Mouse (Mus musculus): Measurements from ENCODE around the gene Chrm3.

Chrm3 gene

DNA sequence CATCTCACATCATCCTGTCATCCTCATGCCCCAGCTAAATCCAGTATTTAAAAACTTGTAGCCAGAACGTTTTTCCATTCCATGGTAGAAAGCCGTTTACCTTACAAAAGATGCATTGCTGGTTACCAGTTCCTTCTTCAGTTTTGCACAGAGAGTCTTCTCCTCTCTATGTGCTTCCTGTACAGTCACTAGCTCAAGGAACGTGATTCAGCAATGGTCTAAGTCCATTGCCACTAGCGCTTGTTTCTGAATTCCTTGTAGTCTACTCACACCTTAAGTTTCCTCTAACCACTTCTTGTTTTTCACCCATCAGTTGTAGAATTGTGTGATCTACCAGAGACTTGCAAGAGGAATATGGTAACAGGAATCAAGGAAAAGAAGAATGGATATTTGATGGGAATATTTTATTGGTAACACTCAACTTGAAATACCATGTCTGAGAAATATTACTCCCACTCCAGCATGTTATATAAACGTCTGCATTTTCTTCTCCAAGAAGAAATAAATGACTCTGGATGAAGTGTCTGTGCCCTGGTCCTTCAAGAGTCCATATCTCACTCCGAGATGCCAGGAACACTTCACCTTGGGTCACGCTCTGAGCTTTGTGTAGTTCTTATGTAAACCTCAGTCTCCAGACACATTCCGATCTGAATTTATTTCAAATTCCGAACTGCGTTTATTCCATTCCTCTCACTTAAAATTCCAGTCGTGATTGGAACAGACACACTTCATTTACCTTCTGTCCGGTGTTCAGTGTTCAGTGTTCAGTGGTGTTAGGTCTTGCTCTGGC is 293.6 kb downstream of the Chrm3 start:
- peak in 1 of 2 experiments; percentile 24 for DNase-seq

DNA sequence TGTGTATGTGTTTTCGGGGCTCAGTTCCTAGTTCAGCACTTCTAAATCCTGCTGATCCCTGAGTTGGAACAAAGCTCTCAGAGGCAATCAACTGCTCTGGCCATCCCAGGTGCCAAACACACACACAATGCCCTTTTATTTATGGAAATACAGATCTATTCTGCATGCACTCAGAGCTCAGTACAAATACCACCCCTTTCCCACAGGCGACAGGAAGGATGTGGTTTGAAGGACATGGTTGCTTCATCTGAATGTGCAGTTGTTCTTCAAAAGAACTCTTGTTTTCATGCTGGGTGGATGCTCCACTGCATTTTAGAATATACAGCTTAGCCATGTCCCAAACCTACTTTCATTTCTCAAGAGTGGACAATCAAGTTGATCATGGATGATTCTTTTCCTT is 294.9 kb downstream of the Chrm3 start:
- DNase-seq, result no peak

DNA sequence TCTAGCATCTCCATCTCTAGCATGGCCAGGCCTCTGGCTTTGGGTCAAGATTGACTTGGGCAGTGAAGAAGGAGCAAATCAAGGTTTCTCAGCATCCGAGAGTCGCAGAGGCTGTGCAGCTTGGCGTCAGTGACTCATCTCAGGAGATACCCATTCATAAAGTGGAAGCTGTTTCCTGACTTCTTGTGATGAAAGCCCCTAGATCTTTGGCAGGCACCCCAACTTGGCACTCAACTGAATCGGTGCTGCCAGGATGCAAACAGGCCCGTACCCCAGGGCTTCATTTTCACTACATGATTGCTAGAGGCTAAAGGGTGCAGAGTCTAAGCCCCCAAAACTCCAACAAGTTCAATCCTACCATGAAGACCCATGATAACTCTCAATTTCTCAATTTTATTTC is 298.0 kb downstream of the Chrm3 start:
- DNase-seq, result peak; percentile 13 to 30

DNA sequence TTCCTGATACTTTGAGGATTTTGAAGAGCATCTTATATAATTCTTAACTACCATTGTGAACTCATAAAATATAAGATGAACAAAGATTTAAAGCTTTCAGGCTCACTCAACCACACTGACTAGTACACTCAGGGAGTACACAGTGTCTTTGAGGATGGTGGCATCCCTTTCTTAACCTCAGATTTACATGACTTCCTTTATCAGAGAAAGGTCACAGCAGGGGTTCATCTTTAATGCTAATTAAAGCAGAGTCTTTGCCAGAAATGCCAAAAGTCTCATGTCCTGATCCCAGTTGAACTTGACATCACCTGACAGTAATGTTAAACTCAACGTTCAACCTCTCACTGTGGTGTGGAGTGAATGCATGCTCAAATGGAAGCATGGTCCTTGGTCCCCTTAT is 301.7 kb downstream of the Chrm3 start:
- DNase-seq, result no peak

DNA sequence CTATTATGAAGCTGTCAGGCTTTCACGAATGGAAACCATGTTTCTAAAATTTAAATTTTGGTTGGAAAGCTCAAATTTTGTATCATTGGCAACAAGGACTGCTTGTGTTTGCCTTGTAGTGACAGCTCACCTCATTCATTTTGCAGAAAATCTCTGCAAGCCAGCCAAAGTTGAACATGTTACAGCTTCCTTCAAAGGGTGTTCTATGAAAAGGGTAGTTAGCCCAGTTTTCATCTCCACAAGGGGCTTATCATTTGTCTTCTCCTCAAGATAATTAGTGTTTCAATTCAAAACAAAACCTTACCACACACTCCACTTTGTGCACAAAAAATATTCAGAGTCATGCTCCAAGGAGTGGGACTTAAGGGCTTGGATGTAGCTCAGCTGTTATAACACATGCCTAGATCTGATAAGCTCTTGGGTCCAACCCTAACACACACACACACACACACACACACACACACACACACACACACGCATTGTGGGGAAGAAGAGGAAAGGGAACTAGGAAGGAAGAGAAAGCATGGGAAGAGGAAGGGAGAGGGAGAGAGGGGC is 302.9 kb downstream of the Chrm3 start:
- DNase-seq, result peak in 1 of 2 experiments; percentile 36

DNA sequence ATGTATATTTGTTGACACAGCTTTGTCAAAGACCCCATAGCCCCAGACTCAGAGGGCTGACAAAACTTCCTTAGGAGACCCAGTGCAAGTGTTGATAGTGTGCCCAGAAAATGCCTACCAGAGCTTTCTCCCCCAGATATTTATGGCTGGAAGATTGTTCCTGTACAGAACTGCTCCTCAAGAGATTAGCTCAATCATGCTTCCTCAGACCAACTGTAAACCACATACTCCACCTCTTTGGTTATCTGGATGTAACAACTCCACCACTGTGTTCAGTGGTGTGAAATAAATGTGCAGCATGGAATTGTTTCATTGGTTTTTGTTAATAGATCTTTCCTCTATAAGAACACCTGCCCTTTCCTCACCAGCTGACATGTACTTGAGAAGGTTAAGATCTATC is 306.6 kb downstream of the Chrm3 start:
- no peak for DNase-seq

DNA sequence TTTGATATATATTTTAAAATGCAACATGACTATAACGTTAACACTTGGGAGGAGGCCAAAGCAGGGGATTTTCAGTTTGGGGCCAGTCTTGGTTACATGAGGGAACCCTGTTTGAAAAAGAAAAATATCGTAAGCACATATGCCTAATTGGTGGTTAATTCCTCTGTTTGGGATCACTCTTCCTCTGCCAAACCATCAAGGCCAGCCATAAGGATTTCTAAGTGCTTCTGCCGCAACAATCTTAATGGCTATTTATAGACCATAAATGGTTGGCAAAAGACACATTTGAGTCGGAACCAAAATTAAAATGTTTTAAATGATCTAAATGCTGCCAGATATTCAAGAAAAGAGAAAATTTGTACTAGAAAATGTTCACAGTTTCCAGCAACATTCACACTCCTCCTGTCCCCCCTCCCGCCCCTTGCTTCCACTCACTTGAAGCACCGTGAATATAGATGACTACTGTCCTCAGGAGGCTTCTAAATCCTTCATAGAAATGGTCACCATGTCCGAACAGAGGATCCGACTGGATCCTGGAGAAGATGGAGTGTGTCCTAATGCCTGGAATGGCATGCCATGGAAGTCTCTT is 307.3 kb downstream of the Chrm3 start:
- no peak for DNase-seq

DNA sequence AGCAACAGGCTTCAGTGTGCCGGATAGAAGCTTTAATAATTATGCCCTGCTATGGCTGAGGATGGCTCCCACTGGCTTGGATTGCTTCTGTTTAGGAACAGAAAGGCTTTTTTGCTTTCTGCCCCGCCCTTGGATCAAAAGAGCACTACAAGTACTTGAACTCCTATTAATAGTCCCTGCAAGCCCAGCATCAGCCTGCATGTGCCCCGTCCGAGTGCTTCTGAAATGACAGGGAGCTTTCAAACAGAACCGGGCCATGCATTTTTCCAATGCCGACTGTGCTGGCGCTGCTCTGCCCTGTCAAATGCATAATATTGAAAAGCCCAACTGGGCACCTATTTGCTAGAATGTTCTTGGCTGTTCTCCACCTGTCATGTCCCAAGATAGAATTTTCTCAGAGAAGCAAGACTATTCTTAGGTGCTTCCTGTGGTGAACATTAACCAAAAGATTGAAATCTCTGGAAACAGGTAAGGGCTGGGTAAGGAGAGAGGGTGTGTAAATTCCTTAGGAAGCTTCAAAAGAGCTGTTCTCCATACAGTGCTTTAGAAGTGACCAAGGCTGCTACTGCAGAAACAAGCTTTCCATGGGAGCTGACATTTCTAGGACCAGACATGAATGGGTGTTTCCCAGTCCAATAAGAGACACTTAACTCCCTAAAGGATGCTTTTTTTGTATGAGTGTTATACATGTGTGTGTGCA is 314.8 kb downstream of the Chrm3 start:
- DNase-seq, result peak in 1 of 2 experiments; percentile 23

DNA sequence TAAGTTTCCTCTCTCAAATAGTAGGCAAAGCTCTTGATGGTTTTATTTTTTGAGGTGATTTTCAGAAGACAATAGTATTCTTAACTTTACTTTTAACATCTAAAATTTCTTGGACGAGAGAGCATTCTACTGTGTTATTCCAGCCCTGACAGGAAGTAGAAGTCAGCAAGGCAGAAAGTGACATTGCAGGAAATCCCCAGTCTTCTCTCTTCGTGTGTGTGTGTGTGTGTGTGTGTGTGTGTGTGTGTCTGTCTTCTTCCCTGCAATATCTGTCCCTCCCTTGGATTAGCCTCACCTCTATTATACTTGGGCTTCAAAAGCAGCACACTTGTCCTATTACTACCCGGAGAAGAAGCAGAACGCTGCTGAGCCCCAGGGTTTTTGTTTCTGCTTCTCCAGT is 316.6 kb downstream of the Chrm3 start:
- DNase-seq, result no peak

DNA sequence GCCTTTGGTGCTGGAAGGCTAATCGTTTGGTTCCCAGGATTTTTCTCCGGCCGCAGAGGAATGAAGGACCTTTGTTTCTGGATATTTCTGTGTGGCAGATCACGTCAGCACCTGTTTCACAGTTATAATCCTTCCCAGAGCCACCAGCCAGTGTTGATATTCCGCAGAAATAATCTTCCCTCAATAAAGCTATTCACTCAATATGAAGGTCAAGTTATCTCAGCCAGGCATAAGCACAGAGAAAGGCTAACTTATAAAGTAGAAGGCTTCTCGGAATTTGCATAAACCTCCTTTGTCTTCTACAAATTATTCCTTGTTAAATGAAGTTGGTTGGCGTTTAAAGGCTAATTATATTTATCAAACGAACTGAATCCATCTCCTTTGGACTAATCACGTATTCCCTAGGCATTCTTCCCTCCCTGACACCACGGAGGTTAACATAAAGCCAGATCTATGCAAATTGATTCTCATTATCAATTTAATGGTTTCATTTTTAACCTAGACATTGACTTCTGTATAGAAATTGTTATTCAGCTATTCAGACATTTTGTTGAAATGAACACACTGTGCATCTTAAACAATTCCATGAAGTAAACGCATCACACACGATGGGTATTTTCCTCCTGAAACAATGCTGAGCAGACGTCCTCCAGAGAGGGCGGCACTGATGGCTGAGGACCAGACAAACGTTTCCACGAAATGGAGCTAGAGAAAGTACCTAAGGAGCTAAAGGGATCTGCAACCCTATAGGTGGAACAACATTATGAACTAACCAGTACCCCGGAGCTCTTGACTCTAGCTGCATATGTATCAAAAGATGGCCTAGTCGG is 326.9 kb downstream of the Chrm3 start:
- no peak for DNase-seq

DNA sequence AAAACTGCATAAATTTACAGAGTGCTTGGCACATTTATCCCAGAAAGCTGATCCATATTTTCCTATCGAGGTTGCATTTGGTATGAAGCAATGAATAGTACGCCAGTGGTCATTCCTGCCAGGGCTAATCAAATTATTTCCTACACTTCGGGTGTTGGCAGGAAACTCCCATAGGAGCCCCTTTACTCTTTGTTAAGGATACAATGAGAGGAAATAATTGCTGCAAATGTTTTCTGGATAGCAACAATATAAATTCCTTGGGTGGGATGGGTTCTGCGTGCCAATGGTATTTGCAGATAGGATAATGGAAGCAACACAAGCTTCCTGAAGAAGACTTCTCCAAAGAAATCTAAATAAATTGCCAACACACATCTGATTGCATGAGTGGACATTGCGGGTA is 329.1 kb downstream of the Chrm3 start:
- DNase-seq, result no peak

DNA sequence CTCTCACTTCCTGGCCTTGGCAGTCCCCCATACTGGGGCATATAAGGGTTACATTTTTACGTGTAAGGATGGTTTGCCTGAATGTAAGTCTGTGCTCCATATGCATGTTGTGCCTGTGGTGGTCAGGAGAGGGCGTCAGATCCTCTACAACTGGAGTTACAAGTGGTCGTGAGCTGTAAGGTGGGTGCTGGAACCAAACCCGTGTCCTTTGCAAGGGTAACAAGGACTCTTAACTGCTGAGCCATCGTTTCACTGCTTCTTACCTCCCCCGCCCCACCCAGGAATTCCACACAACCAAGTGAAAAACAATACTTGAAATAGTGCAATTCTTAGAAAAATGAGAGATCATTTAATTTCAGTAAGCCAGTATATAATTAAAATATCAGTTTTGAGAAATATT is 330.7 kb downstream of the Chrm3 start:
- DNase-seq, result no peak

DNA sequence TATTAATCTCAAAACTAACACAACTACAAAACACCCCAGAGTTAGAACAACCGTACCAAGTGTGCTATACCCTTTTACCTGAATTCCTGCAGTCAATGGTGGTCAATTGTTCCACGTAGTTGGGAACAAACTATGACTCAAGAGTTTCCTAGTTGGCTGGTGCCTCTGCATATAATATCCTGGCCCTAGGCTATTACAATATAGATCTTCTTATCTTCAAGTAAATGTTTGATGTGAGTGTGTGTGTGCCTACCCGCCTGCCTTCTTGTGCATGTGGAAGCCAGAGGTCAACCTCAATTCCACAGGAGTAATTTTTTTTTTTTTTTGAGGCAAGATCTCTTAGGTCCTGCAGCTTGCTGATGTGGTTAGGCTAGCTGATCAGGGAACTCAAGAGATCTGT is 335.5 kb downstream of the Chrm3 start:
- no peak for DNase-seq

DNA sequence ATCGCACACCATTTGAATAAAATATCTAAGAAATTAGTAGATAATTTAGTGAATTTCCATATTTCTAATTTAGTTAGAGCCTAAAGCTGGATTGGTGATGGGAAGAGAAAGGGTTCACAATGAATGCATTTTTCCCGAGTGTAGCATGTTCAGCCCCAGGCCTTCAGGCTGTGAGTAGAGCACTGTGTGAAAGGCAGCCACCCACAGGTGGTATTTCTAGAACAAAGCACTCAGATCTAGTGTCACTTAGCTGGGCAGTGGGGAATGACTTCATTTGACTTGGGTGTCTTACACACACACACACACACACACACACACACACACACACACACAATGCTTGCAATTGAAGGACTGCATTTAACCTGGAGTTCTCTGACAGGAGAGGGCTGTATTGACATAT is 337.5 kb downstream of the Chrm3 start:
- no peak for DNase-seq

DNA sequence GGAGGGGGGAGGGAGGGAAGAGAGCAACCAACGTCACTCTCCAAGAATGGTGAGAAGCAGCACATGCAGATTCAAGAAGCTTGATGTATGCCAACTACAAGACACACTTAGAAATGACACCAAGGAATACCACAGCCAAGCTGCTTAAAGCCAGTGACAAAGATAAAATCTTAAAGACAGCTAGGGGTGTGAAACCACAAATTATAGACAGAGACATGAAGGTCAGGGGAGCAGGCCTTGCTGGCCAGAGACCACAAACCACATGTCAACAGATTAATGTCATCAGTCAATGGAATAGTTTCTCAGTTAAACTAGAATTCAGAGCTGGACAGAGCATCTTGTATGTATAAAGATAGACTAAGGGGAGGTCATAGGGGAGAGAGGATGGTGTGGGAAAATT is 341.4 kb downstream of the Chrm3 start:
- DNase-seq, result no peak

DNA sequence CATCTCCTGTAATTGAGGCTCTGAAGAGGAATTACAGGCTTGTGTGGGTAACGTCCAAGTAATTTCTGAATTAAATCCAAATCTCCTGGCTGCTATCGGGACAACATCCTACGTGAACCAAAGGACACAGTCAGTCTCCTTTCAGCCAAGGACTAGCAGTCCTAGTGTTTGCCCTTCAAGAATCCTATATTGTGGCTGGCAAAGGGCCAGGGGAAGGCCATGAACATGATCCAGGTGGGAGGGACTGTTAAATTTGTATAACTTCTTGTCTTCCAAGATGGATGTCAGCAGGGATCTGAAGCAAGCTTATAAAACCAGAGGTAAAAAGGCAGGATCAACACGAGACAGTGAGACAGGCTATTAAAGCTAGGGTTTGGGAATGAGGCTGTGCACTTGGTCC is 357.7 kb downstream of the Chrm3 start:
- no peak for DNase-seq

DNA sequence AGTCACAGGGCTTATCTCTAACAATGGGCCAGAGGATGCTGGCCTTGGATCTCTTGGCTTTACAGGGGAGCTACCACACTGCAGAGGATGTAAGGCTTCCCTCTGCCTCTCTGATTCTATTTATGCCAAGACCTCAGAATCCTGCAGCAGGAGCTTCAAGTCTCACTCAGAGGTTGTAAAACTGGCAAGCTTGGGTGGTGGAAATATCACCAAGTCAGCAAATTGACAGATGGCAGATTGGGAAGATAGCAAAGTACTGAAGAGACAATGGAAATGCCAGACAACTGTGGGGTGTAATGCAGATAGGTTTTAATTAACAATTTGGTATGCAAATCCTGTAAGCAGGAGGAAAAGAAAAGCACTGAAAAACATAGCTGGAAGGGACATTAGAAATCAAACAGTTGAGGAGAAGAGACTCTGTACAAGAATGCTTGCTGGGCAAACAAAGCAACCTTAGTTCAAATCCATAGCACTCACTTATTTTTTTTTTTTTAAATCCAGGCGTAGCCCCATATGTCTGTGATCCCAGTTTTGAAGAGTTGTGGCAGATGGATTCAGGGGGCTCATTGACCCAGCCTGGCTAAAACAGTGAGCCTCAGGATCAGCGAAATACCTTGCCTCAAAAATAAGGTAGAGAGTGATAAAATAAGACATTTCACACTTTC is 362.9 kb downstream of the Chrm3 start:
- no peak for DNase-seq

DNA sequence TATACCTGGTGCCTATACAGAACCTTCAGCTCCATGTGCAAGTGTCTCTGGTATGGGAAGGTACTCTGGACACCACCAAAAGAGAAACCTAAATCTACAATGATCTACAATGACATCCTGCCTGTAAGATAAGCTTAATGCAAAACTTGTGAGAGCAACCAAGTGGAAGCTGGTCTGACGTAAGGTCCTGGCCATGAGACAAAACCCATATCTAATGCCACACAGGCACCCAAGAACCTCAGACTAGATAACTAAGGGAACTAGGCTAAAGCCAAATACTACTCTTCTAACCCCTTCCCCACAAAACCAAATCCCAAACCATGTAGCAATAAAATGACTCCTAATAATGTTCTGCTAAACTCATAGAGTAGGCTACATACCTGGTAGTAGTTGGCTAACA is 364.8 kb downstream of the Chrm3 start:
- DNase-seq, result no peak

DNA sequence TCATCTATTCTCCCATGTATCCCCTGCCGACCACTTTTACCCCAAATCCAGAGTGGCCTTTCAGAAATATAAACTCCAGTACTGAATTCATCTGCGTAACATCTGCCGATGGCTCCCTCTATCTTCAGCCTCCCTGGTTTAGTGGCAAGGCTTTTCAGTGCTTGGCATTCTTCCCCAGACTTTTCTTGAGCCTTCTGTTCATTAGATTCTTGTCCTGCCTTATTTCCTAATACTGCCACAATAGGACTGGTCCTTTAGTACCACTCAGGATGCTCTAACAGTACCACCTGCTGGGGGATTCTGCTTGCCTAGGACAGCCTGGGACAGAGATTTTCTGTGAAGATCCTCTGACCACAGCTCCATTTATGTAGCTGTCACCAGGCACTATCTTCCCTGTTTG is 367.1 kb downstream of the Chrm3 start:
- DNase-seq, result no peak

DNA sequence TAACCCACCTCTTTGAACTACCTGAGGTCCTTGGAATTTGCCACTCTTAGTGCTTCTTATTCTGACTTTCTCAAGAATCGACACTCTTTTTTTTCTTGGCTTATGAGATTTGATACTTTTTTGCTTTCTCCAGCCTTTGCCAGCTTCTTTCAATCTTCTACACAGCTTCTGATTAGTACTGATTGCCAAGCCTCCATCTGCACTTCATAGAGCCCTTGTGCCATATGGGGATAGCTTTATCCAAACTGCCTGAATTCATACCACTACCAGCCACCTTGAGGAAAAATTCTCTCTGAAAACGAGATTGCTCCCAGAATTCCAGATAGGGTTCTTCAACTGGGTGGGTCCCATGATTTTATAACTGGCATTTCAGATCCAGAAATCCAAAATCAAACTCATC is 368.0 kb downstream of the Chrm3 start:
- no peak for DNase-seq

DNA sequence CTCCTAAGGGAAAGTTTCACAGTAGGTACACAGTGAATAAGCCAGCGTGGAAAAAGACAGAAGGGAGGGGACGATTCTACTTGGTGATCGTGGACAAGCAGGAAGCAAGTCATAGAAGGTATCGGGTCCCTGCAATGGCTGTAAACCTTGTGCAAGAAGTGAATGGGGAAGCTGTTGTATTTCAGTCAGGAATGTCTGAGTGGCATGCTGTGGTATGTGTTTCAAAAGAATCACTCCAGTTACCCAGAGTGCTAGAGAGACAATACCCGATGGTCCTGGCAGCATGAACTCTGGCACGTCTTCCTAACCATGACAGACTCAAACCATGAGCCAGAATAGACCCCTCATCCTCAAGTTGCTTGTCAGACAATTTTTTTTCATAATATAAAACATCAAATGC is 375.0 kb downstream of the Chrm3 start:
- DNase-seq, result peak in 1 of 2 experiments; percentile 12

DNA sequence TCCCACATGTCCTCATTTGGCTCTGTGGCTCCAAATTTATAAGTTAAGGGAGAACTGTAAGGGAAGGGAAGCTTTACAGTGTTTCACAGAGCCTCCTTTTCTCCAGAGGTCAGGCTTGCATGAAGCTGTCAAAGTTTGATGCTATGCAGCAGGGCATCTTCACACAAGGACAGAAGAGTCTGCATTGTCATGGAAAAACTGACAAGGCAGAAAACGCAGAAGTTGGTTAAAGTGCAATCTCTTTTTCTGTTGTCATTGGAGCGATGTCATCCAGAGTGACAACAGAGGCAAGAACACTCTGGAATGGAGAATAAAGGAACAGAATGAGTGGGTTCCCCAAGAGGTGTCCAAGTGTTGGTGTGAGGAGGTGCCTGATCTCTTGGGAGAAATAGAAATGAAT is 377.4 kb downstream of the Chrm3 start:
- no peak for DNase-seq

Data from lung, postnatal 4 days (tissue).